Comparison of ENCODE assay signal across 8 mouse cellular contexts in the genomic region with DNA sequence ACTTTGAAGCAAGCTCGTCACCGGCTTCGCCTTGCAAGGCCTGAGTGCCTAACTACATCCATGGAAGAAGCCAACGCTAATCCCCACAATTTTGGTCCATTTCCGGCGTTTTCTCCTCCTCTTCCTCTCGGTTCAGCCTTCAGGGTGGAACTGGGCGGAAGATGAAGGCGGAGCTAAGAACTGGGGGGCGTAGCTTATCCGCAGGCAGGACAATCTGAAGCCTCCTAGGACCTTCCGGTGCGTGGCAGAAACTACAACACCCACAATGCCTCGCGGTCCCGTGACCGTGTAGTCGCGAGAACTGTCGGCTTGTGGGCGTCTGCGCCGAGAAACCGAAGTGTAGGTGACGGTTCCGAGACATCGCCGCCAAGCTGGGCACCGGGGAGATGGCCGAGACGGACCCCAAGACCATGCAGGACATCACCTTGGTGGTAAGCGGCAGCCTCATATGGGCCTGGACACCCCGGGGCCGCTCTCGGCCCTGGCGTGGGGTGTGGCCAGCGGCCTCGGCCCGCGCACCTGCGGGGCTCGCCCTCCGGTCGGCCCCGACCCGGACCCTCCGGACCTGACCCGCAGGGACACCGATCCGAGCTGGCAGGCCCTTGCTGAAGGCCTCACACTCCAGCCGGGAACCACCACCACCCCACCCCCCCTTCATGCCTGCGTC. TPM values are rescaled to one million over a fixed set of nuclear protein-coding genes. Genes with fewer than 3 reads are reported as not detected.
DNase-seq lines count a peak whose midpoint lies in the region; ATAC-seq and TF ChIP-seq lines count a peak whose summit lies in the region.

TSS of gene Hsbp1 (plus strand) at position 299 of the 667 bp plus-strand sequence.

- H3K27me3 ChIP-seq in G1E (ENCODE audit: insufficient read depth, low read length) = no peaks in the 10 kb centered on the region
- H3K27me3 ChIP-seq in forebrain, embryonic 16.5 days (replicated peaks; ENCODE audit: control insufficient read depth, insufficient read depth, low read length) = no peaks in the 10 kb centered on the region; the same call in 1 of the 2 replicates
- no peaks in the 10 kb centered on the region for H3K27me3 ChIP-seq in lung, embryonic 14.5 days (ENCODE audit: insufficient read depth, low read length)
- H3K27me3 ChIP-seq in thymus, adult 2 months (ENCODE audit: control insufficient read depth, insufficient read depth, low read length) = no peaks in the 10 kb centered on the region

- 2% methylated on average over 52 of the region's 52 CpGs for WGBS in forebrain, embryonic 16.5 days
- WGBS in lung, embryonic 14.5 days = 3% methylated on average over 52 of the region's 52 CpGs
- 1% methylated on average over 52 of the region's 52 CpGs for WGBS in olfactory bulb, adult 2 months
- 5% methylated on average over 52 of the region's 52 CpGs for WGBS in thymus, adult 2 months

- H3K4me1 ChIP-seq in G1E (ENCODE audit: insufficient read depth, low read depth, low read length) = peaks cover 24% of the 10 kb centered on the region
- H3K4me1 ChIP-seq in forebrain, embryonic 16.5 days (replicated peaks; ENCODE audit: control insufficient read depth, insufficient read depth, low read length) = peaks cover 14% of the 10 kb centered on the region
- no peaks in the 10 kb centered on the region for H3K4me1 ChIP-seq in lung, embryonic 14.5 days (ENCODE audit: insufficient read depth)
- peaks cover 8% of the 10 kb centered on the region for H3K4me1 ChIP-seq in olfactory bulb, adult 2 months (ENCODE audit: control insufficient read depth, insufficient read depth, low read length)
- peaks cover 19% of the 10 kb centered on the region for H3K4me1 ChIP-seq in thymus, adult 2 months (replicated peaks; ENCODE audit: control insufficient read depth, insufficient read depth, low read length)

- ATAC-seq in G1E (ENCODE audit: extremely low read depth, insufficient number of reproducible peaks, low FRiP score, poor library complexity, severe bottlenecking) = peak; percentile 97
- peak; percentile 99 for ATAC-seq in forebrain, embryonic 16.5 days
- ATAC-seq in lung, embryonic 14.5 days (ENCODE audit: insufficient read depth) = peak; percentile 99

- peak within 1 kb of the TSS; percentile 57 for H3K4me2 ChIP-seq in forebrain, embryonic 16.5 days (ENCODE audit: low read length)
- peak within 1 kb of the TSS; percentile 73 for H3K4me2 ChIP-seq in lung, embryonic 14.5 days

- peaks cover 34% of the 10 kb centered on the region for H3K36me3 ChIP-seq in G1E (replicated peaks)
- H3K36me3 ChIP-seq in forebrain, embryonic 16.5 days (ENCODE audit: control insufficient read depth, insufficient read depth) = peaks cover 20% of the 10 kb centered on the region
- H3K36me3 ChIP-seq in lung, embryonic 14.5 days (ENCODE audit: insufficient read depth) = peaks cover 30% of the 10 kb centered on the region
- H3K36me3 ChIP-seq in thymus, adult 2 months (ENCODE audit: control insufficient read depth, insufficient read depth, low read length) = peaks cover 17% of the 10 kb centered on the region

- H3K4me3 ChIP-seq in G1E (ENCODE audit: low read depth, low read length) = peak within 1 kb of the TSS; percentile 99
- H3K4me3 ChIP-seq in forebrain, embryonic 16.5 days (replicated peaks; ENCODE audit: low read length) = peak within 1 kb of the TSS; percentile 97
- peak within 1 kb of the TSS; percentile 100 for H3K4me3 ChIP-seq in layer of hippocampus, adult 2 months
- peak within 1 kb of the TSS; percentile 99 for H3K4me3 ChIP-seq in lung, embryonic 14.5 days (ENCODE audit: low read depth, low read length)
- peak within 1 kb of the TSS; percentile 79 for H3K4me3 ChIP-seq in olfactory bulb, adult 2 months (ENCODE audit: insufficient read depth, low read depth, low read length)
- H3K4me3 ChIP-seq in thymus, adult 2 months (ENCODE audit: control insufficient read depth, insufficient read depth, low read length) = peak within 1 kb of the TSS; percentile 77

- H3K9me3 ChIP-seq in G1E (replicated peaks) = no peaks in the 10 kb centered on the region
- peaks cover 3% of the 10 kb centered on the region; the same call in 1 of the 2 replicates for H3K9me3 ChIP-seq in forebrain, embryonic 16.5 days (ENCODE audit: control insufficient read depth, low read length)
- 0 out of 2 replicates have a peak, but pooled peaks cover 4% of the 10 kb centered on the region for H3K9me3 ChIP-seq in lung, embryonic 14.5 days (ENCODE audit: low read depth, low read length)

- no peak for TF ChIP-seq CTCF in G1E (IDR thresholded peaks at IDR 0.05; ENCODE audit: low read depth, low read length)
- no peak for TF ChIP-seq CTCF in layer of hippocampus, adult 2 months (conservative IDR thresholded peaks at IDR 0.05)
- TF ChIP-seq CTCF in lung, embryonic 14.5 days (IDR thresholded peaks at IDR 0.05; ENCODE audit: low read depth) = no peak
- TF ChIP-seq CTCF in olfactory bulb, adult 2 months (IDR thresholded peaks at IDR 0.05; ENCODE audit: insufficient read depth, low read depth, low read length) = no peak
- TF ChIP-seq CTCF in thymus, adult 2 months (IDR thresholded peaks at IDR 0.05; ENCODE audit: borderline replicate concordance, control insufficient read depth, extremely low read depth, insufficient read depth, low read length, poor library complexity) = peak; percentile 33; the same call in 1 of the 2 replicates

- peak; percentile 94 for DNase-seq in G1E (ENCODE audit: low spot score)
- DNase-seq in cerebellum, adult 18-20 months = peak; percentile 95 to 99
- peak; percentile 97 to 98 for DNase-seq in heart, postnatal 36 days
- DNase-seq in layer of hippocampus, adult 2 months (ENCODE audit: low spot score in 2 of 2) = peak; percentile 97 to 98
- DNase-seq in lung, embryonic 14.5 days = peak; percentile 99
- peak; percentile 99 for DNase-seq in thymus, adult 2 months

- intact Hi-C loops in heart, postnatal 36 days (cut with DNase I) = no loop called here

- peak; percentile 68 for TF ChIP-seq POLR2A in olfactory bulb, adult 2 months (IDR thresholded peaks at IDR 0.05; ENCODE audit: insufficient read depth, low read depth, low read length)
- peak; percentile 48 for TF ChIP-seq POLR2A in thymus, adult 2 months (IDR thresholded peaks at IDR 0.05; ENCODE audit: control insufficient read depth, extremely low read depth, insufficient read depth, low read length, poor library complexity)

- peak within 1 kb of the TSS; percentile 65 for H3K27ac ChIP-seq in forebrain, embryonic 16.5 days (ENCODE audit: low read length)
- H3K27ac ChIP-seq in layer of hippocampus, adult 2 months = peak within 1 kb of the TSS; percentile 91
- H3K27ac ChIP-seq in lung, embryonic 14.5 days (ENCODE audit: low read depth) = peak within 1 kb of the TSS; percentile 27; the same call in 1 of the 2 replicates
- peak within 1 kb of the TSS; percentile 38 for H3K27ac ChIP-seq in olfactory bulb, adult 2 months (ENCODE audit: insufficient read depth, low read depth, low read length)
- H3K27ac ChIP-seq in thymus, adult 2 months (ENCODE audit: control insufficient read depth, insufficient read depth, low read length) = no peak within 1 kb of the TSS

- peak within 1 kb of the TSS; percentile 98 for H3K9ac ChIP-seq in forebrain, embryonic 16.5 days (replicated peaks; ENCODE audit: low read depth, low read length)
- H3K9ac ChIP-seq in lung, embryonic 14.5 days = peak within 1 kb of the TSS; percentile 92

RNA-seq across cellular contexts. Expression of gene Hsbp1, which starts in this region (rescaled TPM):
- total RNA-seq in G1E (2014; fragmentation: Nextera tagmentation) (191 and 220 TPM in 2 replicates), G1E (2017) (92.1 and 104 TPM in 2 replicates)
- polyA plus RNA-seq in G1E (2012) = 50.6 and 60.5 TPM in 2 replicates
- 608 and 664 TPM in 2 replicates for polyA plus RNA-seq in forebrain, embryonic 16.5 days (2015; fragmentation: Nextera tagmentation; extraction: Ambion mirVana)
- total RNA-seq in heart, postnatal 36 days (2021) = 100 to 1,000 TPM; 151 to 152 TPM
- 100 to 1,000 TPM; 315 to 337 TPM for total RNA-seq in layer of hippocampus, adult 2 months (2021)
- 300 and 304 TPM in 2 replicates for polyA plus RNA-seq in lung, embryonic 14.5 days (2014; fragmentation: Nextera tagmentation; extraction: Ambion mirVana)
- polyA plus RNA-seq in olfactory bulb, adult 2 months (2012; ENCODE audit: insufficient read depth, insufficient read length, low replicate concordance, missing spikeins) = not detected in 2 replicates
- 98.3 and 103 TPM in 2 replicates for polyA plus RNA-seq in thymus, adult 2 months (2012; rRNA removed)

Comparison
In these comparisons a context has a peak if more than half of its experiments do, and no peak if none do; other contexts are left out.
1. RNA of gene Hsbp1 (polyA plus RNA-seq): 608 to 664 TPM in forebrain, embryonic 16.5 days, 300 to 304 TPM in lung, embryonic 14.5 days, 98.3 to 103 TPM in thymus, adult 2 months and 50.6 to 60.5 TPM in G1E; not detected in olfactory bulb, adult 2 months; every median in the first group is over 10 times any median in the second.
2. Peak in every context shown above with its lines, with median percentiles within 50 percentile points of each other: ATAC-seq, DNase-seq and H3K4me3 ChIP-seq.